Mouse (Mus musculus): Measurements from ENCODE around the gene Rbm34. TPM values are rescaled to one million over a fixed set of nuclear protein-coding genes. Genes with fewer than 3 reads are reported as not detected.

Rbm34 gene
- total RNA-seq (2012; rRNA removed): 24.8 and 29.8 TPM in 2 replicates
- 42.7 and 47.2 TPM in 2 replicates for total RNA-seq (2014; rRNA removed)
- 42.3 and 52.4 TPM in 2 replicates for polyA plus RNA-seq (2012; ENCODE audit: insufficient read length, low read depth)

GRCm38 (mm10) chr8:126970579-126971313 is at the start of gene Rbm34:
Gene Rbm34 (minus strand): TSS chr8:126971071.
- dilution Hi-C loops (cut with MboI; ENCODE audit: extremely low pct_ligation_motif_present, extremely low pct_unique_long_range_greater_than_20kb, low sequenced_read_pairs) (no loop called here), in situ Hi-C loops (cut with MboI; ENCODE audit: low pct_ligation_motif_present, low pct_unique_long_range_greater_than_20kb, low sequenced_read_pairs) (no loop called here)
- Histone ChIP-seq H3K36me3 (replicated peaks in 1 of 2; ENCODE audit: control insufficient read depth in 1 of 2, insufficient read depth in 1 of 2, low read length in 1 of 2) (peaks cover 31 to 39% of the 10 kb centered on the region in 2 experiments), H3K9ac (ENCODE audit: insufficient read depth, low read depth) (peak within 1 kb of the TSS; percentile 74), H3K27me3 (replicated peaks) (no peaks in the 10 kb centered on the region), H3K4me2 (ENCODE audit: insufficient read depth, low read depth, poor library complexity, severe bottlenecking) (peak within 1 kb of the TSS; percentile 97), H3K9me3 (replicated peaks; ENCODE audit: low read length) (no peaks in the 10 kb centered on the region), H3K4me3 (replicated peaks in 1 of 3; ENCODE audit: low read depth in 2 of 3, low read length in 2 of 3, poor library complexity in 1 of 3) (peak within 1 kb of the TSS; percentile 81 to 98 (median 87)), H3K4me1 (ENCODE audit: control insufficient read depth in 1 of 2, insufficient read depth in 2 of 2) (peaks cover 27 to 60% of the 10 kb centered on the region in 2 experiments), H3K27ac (ENCODE audit: insufficient read depth, low read depth) (no peak within 1 kb of the TSS), H3K79me2 (replicated peaks; ENCODE audit: control insufficient read depth, extremely low read depth, insufficient read depth, poor library complexity, severe bottlenecking) (peaks cover 26% of the 10 kb centered on the region)
- DNase-seq (ENCODE audit: extremely low read depth): peak; percentile 97
- 0 out of 2 replicates have a peak, but pooled peaks have one; percentile 35 for TF ChIP-seq BHLHE40 (IDR thresholded peaks at IDR 0.05; ENCODE audit: low read depth, low read length)
- TF ChIP-seq USF2 (conservative IDR thresholded peaks at IDR 0.05; ENCODE audit: low read depth, low read length): no peak
- TF ChIP-seq MEF2A (IDR thresholded peaks at IDR 0.05; ENCODE audit: borderline replicate concordance, low read depth, low read length): peak; percentile 88
- TF ChIP-seq SIN3A (IDR thresholded peaks at IDR 0.05; ENCODE audit: low read length): peak; percentile 100
- peak; percentile 92; the same call in 1 of the 2 replicates for TF ChIP-seq KAT2A (IDR thresholded peaks at IDR 0.05; ENCODE audit: insufficient replicate concordance, low read length)
- TF ChIP-seq ELF1 (IDR thresholded peaks at IDR 0.05; ENCODE audit: low read depth, low read length): peak; percentile 99
- peak; percentile 98 for TF ChIP-seq POLR2A (IDR thresholded peaks at IDR 0.05; ENCODE audit: low read depth, low read length)
- no peak; the same call in 1 of the 2 replicates for TF ChIP-seq ETS1 (conservative IDR thresholded peaks at IDR 0.05; ENCODE audit: low read depth, low read length)
- TF ChIP-seq MYC (IDR thresholded peaks at IDR 0.05; ENCODE audit: low read depth, low read length): peak; percentile 93
- TF ChIP-seq MXI1 (IDR thresholded peaks at IDR 0.05; ENCODE audit: low read depth, low read length): peak; percentile 98
- TF ChIP-seq ZMIZ1 (IDR thresholded peaks at IDR 0.05; ENCODE audit: low read depth, low read length): peak; percentile 79
- TF ChIP-seq POLR2AphosphoS2 (IDR thresholded peaks at IDR 0.05; ENCODE audit: low read depth, low read length): peak; percentile 94
- TF ChIP-seq ZC3H11A (IDR thresholded peaks at IDR 0.05; ENCODE audit: low read depth, low read length): no peak
- TF ChIP-seq NELFE (IDR thresholded peaks at IDR 0.05; ENCODE audit: low read depth, low read length): peak; percentile 94
- no peak for TF ChIP-seq PAX5 (IDR thresholded peaks at IDR 0.05; ENCODE audit: low read length)
- peak; percentile 86 for TF ChIP-seq MAX (IDR thresholded peaks at IDR 0.05; ENCODE audit: low read length)
- TF ChIP-seq TBP (conservative IDR thresholded peaks at IDR 0.05; ENCODE audit: low read depth, low read length): peak; percentile 94
- TF ChIP-seq CHD2 (IDR thresholded peaks at IDR 0.05; ENCODE audit: low read length): 0 out of 2 replicates have a peak, but pooled peaks have one; percentile 49
- TF ChIP-seq RAD21 (IDR thresholded peaks at IDR 0.05; ENCODE audit: low read depth, low read length): no peak
- peak; percentile 98 for TF ChIP-seq TCF12 (IDR thresholded peaks at IDR 0.05; ENCODE audit: low read depth, low read length)
- TF ChIP-seq MAZ (IDR thresholded peaks at IDR 0.05; ENCODE audit: low read depth, low read length): no peak
- TF ChIP-seq JUND (conservative IDR thresholded peaks at IDR 0.05; ENCODE audit: low read depth, low read length): no peak
- TF ChIP-seq CHD1 (IDR thresholded peaks at IDR 0.05; ENCODE audit: low read depth, low read length): no peak
- peak; percentile 44; the same call in 1 of the 2 replicates for TF ChIP-seq GABPA (IDR thresholded peaks at IDR 0.05; ENCODE audit: insufficient replicate concordance, low read depth, low read length)
- no peak for TF ChIP-seq EP300 (IDR thresholded peaks at IDR 0.05; ENCODE audit: low read length)
- TF ChIP-seq IRF4 (IDR thresholded peaks at IDR 0.05; ENCODE audit: low read depth, low read length): peak; percentile 90
- peak; percentile 80 for TF ChIP-seq NRF1 (IDR thresholded peaks at IDR 0.05; ENCODE audit: low read depth, low read length)
- peak; percentile 99 for TF ChIP-seq HCFC1 (IDR thresholded peaks at IDR 0.05; ENCODE audit: low read depth, low read length)

All from CH12.LX (cell line).